Mouse (Mus musculus): Measurements from ENCODE around the gene Snx32.

DNA sequence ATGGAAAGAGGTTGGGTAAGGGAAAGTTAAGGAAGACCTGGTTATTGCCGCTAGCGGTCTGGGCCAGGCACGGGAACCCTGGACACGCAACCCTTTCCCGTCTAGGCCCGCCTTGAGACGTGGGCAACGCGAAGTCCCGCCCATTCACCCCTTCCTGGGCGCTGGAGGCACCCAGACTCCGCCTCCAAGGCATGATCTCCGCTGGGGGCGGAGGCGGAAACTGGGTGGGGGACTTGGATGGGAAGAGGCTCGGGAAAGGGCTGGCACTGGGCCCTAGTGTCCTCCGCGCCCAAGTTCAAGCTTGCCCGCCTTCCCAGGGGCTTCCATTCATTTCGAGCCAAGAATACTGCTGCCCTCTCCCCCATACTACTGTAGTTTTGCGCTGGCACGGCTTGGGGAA lies 36.6 kb downstream of the Snx32 start, which contains the start of gene Efemp2:
- TF ChIP-seq CTCF (IDR thresholded peaks at IDR 0.05; ENCODE audit: borderline replicate concordance, insufficient read depth, low read length) (no peak), POLR2A (IDR thresholded peaks at IDR 0.05; ENCODE audit: low read depth, low read length) (peak; percentile 58)
